Mouse (Mus musculus) heart, embryonic 16.5 days (tissue): Measurements from ENCODE around the gene Pex16. TPM values are rescaled to one million over a fixed set of nuclear protein-coding genes. Genes with fewer than 3 reads are reported as not detected.

Source experiments
- ATAC-seq: fragments of 200-750 bp; cut with Nextera tagmentation; replicated peaks from 2 replicates; pipeline ENCODE4 v1.8.0; 2017; ENCODE audit warnings: moderate number of reproducible peaks; ENCODE audit not compliant: insufficient read depth, low FRiP score; ENCODE audit errors: extremely low read depth
- H3K27ac ChIP-seq: fragments of 300-500 bp; sonication (generic); 2 replicates; pipeline ENCODE4 v1.5.1; 2014; ENCODE audit warnings: mild to moderate bottlenecking, low read length, control low read depth, moderate library complexity
- H3K27me3 ChIP-seq: fragments of 300-500 bp; sonication (generic); 2 replicates; pipeline ENCODE4 v1.6.1; 2014; ENCODE audit warnings: low read length, mixed read lengths; ENCODE audit not compliant: control insufficient read depth, insufficient read depth
- H3K36me3 ChIP-seq: fragments of 300-500 bp; sonication (generic); 2 replicates; pipeline ENCODE4 v1.6.1; 2014; ENCODE audit not compliant: control insufficient read depth, insufficient read depth
- H3K4me1 ChIP-seq: fragments of 300-500 bp; sonication (generic); 2 replicates; pipeline ENCODE4 v1.6.1; 2014; ENCODE audit warnings: low read length, mixed read lengths; ENCODE audit not compliant: control insufficient read depth, insufficient read depth
- H3K4me2 ChIP-seq: fragments of 300-500 bp; sonication (generic); 2 replicates; pipeline ENCODE4 v1.6.1; 2014; ENCODE audit warnings: low read depth, mild to moderate bottlenecking, control low read depth, low read length
- H3K4me3 ChIP-seq: fragments of 300-500 bp; sonication (generic); 2 replicates; pipeline ENCODE4 v1.5.1; 2014; ENCODE audit warnings: mild to moderate bottlenecking, control low read depth, low read length
- H3K9ac ChIP-seq: fragments of 300-500 bp; sonication (generic); 2 replicates; pipeline ENCODE4 v1.6.1; 2014; ENCODE audit warnings: low read length, control low read depth
- H3K9me3 ChIP-seq: fragments of 300-500 bp; sonication (generic); replicated peaks from 2 replicates; pipeline ENCODE4 v1.6.1; 2016; ENCODE audit warnings: low read length; ENCODE audit not compliant: control insufficient read depth
- WGBS: fragments of 180-500 bp; shearing (Covaris S2); extraction: QIAGEN DNeasy Blood & Tissue Kit; methylation state at CpG from one replicate; pipeline ENCODE4 v1.1.7; 2014; 5-methylcytosine and 5-hydroxymethylcytosine counted together
- polyA plus RNA-seq: library from polyadenylated mRNA; unstranded; fragments of >200 nt; fragmentation: Nextera tagmentation; extraction: Ambion mirVana; gene quantifications from 2 replicates; pipeline ENCODE4 v1.2.1, GENCODE M21; 2015

Gene Pex16
- polyA plus RNA-seq, 1 experiment from 2014 or later, result 20.1 TPM

DNA sequence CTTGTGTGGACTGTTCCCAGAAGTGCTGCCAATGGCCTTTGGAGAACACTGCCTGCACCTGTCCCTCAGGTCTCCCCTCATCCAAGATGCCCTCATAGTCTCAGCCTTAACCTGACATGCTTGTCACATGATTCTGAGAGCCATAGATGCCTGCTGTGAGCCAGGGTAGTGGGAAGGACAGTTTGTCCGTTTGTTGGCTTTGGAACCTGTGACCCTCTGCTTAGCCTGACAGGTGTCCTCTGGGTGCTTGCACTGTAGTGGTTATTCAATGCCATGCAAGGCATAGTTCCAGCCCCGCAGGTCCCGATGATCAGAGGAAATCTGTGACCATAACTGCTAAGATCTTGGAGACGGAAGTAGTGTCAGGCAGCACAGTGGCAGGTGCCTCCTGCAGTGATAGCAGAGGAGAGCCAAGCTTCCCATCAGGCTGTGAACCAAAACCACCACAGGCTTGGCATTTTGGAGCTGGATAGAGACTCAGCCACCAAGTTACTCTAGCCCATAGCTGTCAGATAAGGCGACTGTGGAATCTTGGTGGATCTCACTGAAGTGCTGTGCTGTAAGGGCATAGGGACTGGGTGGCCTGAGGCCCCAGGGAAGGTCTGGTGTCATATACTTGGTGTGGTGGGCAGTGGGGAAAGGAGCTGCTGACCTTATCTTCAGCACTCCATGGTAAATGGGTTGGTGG is 7.6 kb downstream of the Pex16 start, which contains the start of gene 1700029I15Rik:
TSS of gene 1700029I15Rik (plus strand) at position 638 of the 688 bp plus-strand sequence.
- no peak within 1 kb of the TSS for H3K4me3 ChIP-seq
- ATAC-seq, result no peak
- no peak within 1 kb of the TSS for H3K9ac ChIP-seq
- H3K4me2 ChIP-seq, result no peak within 1 kb of the TSS
- H3K36me3 ChIP-seq, result peaks cover 10% of the 10 kb centered on the region; the same call in 1 of the 2 replicates
- H3K4me1 ChIP-seq, result no peaks in the 10 kb centered on the region
- 79% methylated on average over 5 of the region's 5 CpGs for WGBS
- H3K9me3 ChIP-seq, result no peaks in the 10 kb centered on the region
- no peaks in the 10 kb centered on the region for H3K27me3 ChIP-seq
- H3K27ac ChIP-seq, result no peak within 1 kb of the TSS

DNA sequence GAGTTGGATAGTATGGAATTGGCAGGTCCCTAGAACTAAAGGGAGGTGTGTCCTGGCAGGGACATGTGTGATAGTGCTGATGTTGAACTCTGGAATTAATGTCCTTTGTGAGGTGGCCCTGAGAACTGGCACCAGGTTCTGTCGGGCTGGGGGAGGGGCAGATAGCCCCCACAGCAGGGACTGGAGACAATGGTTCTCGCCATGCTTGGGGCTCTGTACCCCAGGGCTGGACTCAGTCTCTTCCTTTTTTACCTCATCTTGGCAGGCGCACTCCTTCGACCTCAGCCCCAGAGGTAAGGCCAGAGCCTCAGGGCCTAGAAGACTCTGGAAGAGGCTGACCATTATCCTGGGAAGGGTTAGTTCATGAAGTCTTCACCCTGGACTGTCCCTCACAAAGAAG is 8.3 kb downstream of the Pex16 start:
- H3K4me2 ChIP-seq, result no peak overlapping the region
- H3K27ac ChIP-seq, result no peak overlapping the region
- no peaks in the 10 kb centered on the region for H3K9me3 ChIP-seq
- 0 out of 2 replicates have a peak, but pooled peaks cover 3% of the 10 kb centered on the region for H3K27me3 ChIP-seq
- H3K4me1 ChIP-seq, result no peaks in the 10 kb centered on the region
- no peak overlapping the region for H3K9ac ChIP-seq
- peaks cover 10% of the 10 kb centered on the region; the same call in 1 of the 2 replicates for H3K36me3 ChIP-seq
- no peak overlapping the region for H3K4me3 ChIP-seq
- 85% methylated on average over 4 of the region's 4 CpGs for WGBS
- ATAC-seq, result no peak

GRCm38 (mm10) chr2:92384101-92384500 is 9.6 kb downstream of the Pex16 start:
- Histone ChIP-seq H3K4me1 (peaks cover 8% of the 10 kb centered on the region), H3K36me3 (0 out of 2 replicates have a peak, but pooled peaks cover 5% of the 10 kb centered on the region), H3K27me3 (0 out of 2 replicates have a peak, but pooled peaks cover 4% of the 10 kb centered on the region), H3K4me3 (no peak overlapping the region), H3K9ac (no peak overlapping the region), H3K4me2 (no peak overlapping the region), H3K9me3 (no peaks in the 10 kb centered on the region), H3K27ac (no peak overlapping the region)
- 74% methylated on average over 4 of the region's 4 CpGs for WGBS
- no peak for ATAC-seq

DNA sequence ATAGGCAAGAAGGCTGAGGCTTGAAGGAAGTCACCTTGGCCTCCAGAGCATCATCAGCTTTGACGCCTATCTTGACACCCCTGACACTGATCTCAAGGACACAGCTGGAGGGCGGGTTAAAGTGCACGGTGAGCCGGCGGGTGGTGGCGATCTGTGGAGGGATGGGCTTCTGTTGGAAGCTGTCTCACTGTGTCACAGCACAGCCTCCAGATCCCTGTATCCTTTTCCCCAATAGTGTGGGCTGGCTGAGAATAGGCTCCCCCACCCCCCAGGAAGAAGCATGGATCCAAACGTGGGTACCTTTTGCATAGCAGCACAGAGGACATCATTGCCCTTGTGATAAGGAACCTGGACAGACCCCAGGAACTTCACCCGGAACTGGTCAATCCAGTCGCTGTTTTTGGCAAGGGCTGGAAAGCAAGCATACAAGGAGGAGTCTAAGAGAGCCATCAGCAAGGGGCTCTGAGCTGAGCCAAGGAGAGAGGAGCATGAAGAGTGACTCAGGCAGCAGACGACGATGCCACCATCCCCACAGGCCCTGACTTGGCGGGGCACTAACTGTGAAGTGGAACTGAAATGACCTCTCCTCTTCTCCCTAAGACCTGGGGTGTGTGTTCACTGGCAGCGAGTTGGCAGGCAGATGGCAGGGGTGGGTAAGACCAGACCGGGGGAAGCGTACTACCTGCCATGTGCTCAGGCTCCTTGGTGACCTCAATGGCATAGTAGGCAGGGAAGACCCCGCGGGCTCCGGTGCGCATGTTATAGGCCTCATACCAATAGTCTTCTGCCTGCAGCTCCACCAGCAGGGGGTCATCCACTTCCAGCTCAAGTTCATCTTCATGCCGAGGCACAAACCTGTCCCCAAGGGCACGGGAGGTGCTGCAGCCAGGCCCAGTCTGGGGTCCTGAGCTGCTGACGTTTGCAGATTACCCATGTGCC is 10.9 kb downstream of the Pex16 start:
- H3K4me3 ChIP-seq, result no peak overlapping the region
- no peak overlapping the region for H3K4me2 ChIP-seq
- H3K27ac ChIP-seq, result no peak overlapping the region
- H3K27me3 ChIP-seq, result 0 out of 2 replicates have a peak, but pooled peaks cover 4% of the 10 kb centered on the region
- H3K4me1 ChIP-seq, result peaks cover 14% of the 10 kb centered on the region
- no peak for ATAC-seq
- H3K9ac ChIP-seq, result no peak overlapping the region
- H3K9me3 ChIP-seq, result no peaks in the 10 kb centered on the region
- H3K36me3 ChIP-seq, result 0 out of 2 replicates have a peak, but pooled peaks cover 3% of the 10 kb centered on the region
- 66% methylated on average over 22 of the region's 22 CpGs for WGBS

DNA sequence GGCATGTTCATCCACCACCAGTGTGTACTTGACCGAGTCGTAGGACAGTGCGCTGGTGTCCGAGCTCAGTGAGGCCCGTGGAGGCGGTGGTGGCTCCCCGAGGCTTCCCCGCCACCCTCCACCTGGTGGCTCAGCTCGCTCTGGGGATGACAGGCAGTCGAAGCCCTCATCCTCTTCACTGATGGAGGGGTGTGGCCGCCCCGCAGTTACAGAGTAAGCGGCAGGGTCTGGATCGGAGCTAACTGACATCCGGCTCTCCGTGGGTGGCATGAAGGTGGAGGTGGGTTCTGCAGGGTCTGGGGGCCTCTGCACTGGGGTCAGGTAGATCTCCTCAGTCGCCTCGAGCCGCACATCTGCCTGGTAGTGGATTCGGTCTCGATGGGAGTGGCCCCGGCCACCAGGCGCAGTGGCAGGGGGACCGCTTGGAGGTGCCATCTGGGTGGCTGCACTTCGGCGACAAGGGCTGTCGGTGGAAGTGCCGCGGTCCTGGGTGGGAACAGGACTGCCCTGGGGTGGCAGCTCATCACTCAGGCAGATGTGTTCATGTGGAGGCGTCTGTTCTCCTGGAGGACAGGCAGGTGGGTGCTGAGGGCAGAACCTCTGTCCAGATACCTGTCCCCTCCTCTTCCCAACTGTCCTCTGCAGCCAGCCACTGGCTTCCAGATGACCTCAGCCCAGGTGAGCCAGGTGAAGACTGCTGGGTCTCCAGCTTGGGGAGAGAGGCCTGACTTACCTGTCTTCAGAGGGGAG is 12.5 kb downstream of the Pex16 start:
- H3K4me1 ChIP-seq, result peaks cover 19% of the 10 kb centered on the region
- no peak for ATAC-seq
- no peak overlapping the region for H3K4me3 ChIP-seq
- H3K4me2 ChIP-seq, result no peak overlapping the region
- H3K36me3 ChIP-seq, result no peaks in the 10 kb centered on the region
- no peaks in the 10 kb centered on the region for H3K9me3 ChIP-seq
- H3K27me3 ChIP-seq, result peaks cover 6% of the 10 kb centered on the region; the same call in 1 of the 2 replicates
- H3K9ac ChIP-seq, result no peak overlapping the region
- H3K27ac ChIP-seq, result no peak overlapping the region
- WGBS, result 89% methylated on average over 30 of the region's 30 CpGs

GRCm38 (mm10) chr2:92387646-92388045 is 13.2 kb downstream of the Pex16 start:
- ATAC-seq, result no peak
- no peaks in the 10 kb centered on the region for H3K36me3 ChIP-seq
- H3K4me1 ChIP-seq, result peaks cover 23% of the 10 kb centered on the region
- no peak overlapping the region for H3K27ac ChIP-seq
- no peak overlapping the region for H3K4me2 ChIP-seq
- H3K9ac ChIP-seq, result no peak overlapping the region
- H3K27me3 ChIP-seq, result peaks cover 6% of the 10 kb centered on the region; the same call in 1 of the 2 replicates
- H3K9me3 ChIP-seq, result no peaks in the 10 kb centered on the region
- WGBS, result 80% methylated on average over 4 of the region's 4 CpGs
- no peak overlapping the region for H3K4me3 ChIP-seq

DNA sequence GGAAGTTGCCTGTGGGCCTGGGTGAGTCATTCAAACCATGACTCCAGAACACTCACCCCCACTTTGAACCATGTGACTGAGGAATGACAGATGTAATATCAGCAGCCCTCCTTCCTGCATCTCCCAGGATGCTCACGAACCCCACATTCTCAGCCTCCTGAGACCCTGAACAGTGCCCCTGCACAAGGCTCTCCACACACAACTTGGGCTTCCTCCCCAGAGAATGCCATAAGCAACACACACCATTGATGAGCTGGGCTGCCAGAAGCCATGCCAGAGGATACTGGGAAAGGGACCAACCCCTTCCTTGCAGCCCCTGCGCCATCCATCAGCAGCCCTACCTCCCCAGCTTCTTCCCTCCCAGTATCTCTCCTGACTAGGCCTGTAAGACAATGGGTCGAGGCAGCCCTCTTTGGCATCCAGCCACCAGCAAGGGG is 13.6 kb downstream of the Pex16 start:
- ATAC-seq, result no peak
- WGBS, result 49% methylated on average over 3 of the region's 3 CpGs
- Histone ChIP-seq H3K36me3 (no peaks in the 10 kb centered on the region), H3K4me1 (peaks cover 23% of the 10 kb centered on the region), H3K4me2 (peak overlapping the region; percentile 83), H3K4me3 (peak overlapping the region; percentile 65), H3K9ac (no peak overlapping the region; the same call in 1 of the 2 replicates), H3K9me3 (no peaks in the 10 kb centered on the region), H3K27me3 (peaks cover 9% of the 10 kb centered on the region), H3K27ac (no peak overlapping the region)

- Histone ChIP-seq H3K9me3 (no peaks in the 10 kb centered on the region), H3K9ac (peak overlapping the region; percentile 57), H3K4me3 (peak overlapping the region; percentile 65), H3K27ac (no peak overlapping the region), H3K27me3 (peaks cover 18% of the 10 kb centered on the region), H3K36me3 (no peaks in the 10 kb centered on the region), H3K4me2 (peak overlapping the region; percentile 83), H3K4me1 (peaks cover 23% of the 10 kb centered on the region)
- under 1% methylated on average over 61 of the region's 62 CpGs for WGBS
- peak; percentile 79 for ATAC-seq
Observed at GRCm38 (mm10) chr2:92388891-92389641, 14.6 kb downstream of the Pex16 start.
